Mouse (Mus musculus) hindbrain, postnatal 0 days (tissue): ENCODE data around the gene Kif6. TPM values are rescaled to one million over a fixed set of nuclear protein-coding genes. Genes with fewer than 3 reads are reported as not detected.

Source experiments
- ATAC-seq: fragments of 200-750 bp; cut with Nextera tagmentation; 2 replicates; pipeline ENCODE4 v1.8.0; 2017; ENCODE audit warnings: mild to moderate bottlenecking, moderate TSS enrichment, moderate library complexity
- DNase-seq: peaks from one replicate; pipeline ENCODE4 v3.0.0-alpha.2; 2015; ENCODE audit warnings: low spot score
- H3K27ac ChIP-seq: fragments of 300-500 bp; sonication (generic); 2 replicates; pipeline ENCODE4 v1.5.1; 2014; ENCODE audit warnings: mild to moderate bottlenecking
- H3K27me3 ChIP-seq: fragments of 300-500 bp; sonication (generic); 2 replicates; pipeline ENCODE4 v1.6.1; 2014; ENCODE audit warnings: low read length, mixed read lengths; ENCODE audit not compliant: insufficient read depth
- H3K36me3 ChIP-seq: fragments of 300-500 bp; sonication (generic); 2 replicates; pipeline ENCODE4 v1.6.1; 2014; ENCODE audit warnings: low read length, mixed read lengths; ENCODE audit not compliant: insufficient read depth
- H3K4me1 ChIP-seq: fragments of 300-500 bp; sonication (generic); 2 replicates; pipeline ENCODE4 v1.6.1; 2014; ENCODE audit warnings: antibody characterized with exemption, low read length, mixed read lengths; ENCODE audit not compliant: insufficient read depth
- H3K4me2 ChIP-seq: fragments of 300-500 bp; sonication (generic); 2 replicates; pipeline ENCODE4 v1.6.1; 2014; ENCODE audit warnings: low read depth, mild to moderate bottlenecking, low read length, moderate library complexity, mixed read lengths
- H3K4me3 ChIP-seq: fragments of 300-500 bp; sonication (generic); 2 replicates; pipeline ENCODE4 v1.5.1; 2014; ENCODE audit warnings: low read length
- H3K9ac ChIP-seq: fragments of 300-500 bp; sonication (generic); replicated peaks from 2 replicates; pipeline ENCODE4 v1.6.1; 2014; ENCODE audit warnings: mild to moderate bottlenecking, low read length, moderate library complexity, mixed read lengths
- H3K9me3 ChIP-seq: fragments of 300-500 bp; sonication (generic); 2 replicates; pipeline ENCODE4 v1.6.1; 2016; ENCODE audit warnings: low read length, mixed read lengths
- CTCF ChIP-seq: IDR thresholded peaks from 2 replicates; pipeline ENCODE4 v1.5.1; 2016; ENCODE audit warnings: antibody characterized with exemption, control low read depth, low read depth
- WGBS: fragments of 180-500 bp; shearing (Covaris S2); extraction: QIAGEN DNeasy Blood & Tissue Kit; methylation state at CpG from one replicate; pipeline ENCODE4 v1.1.7; 2014; 5-methylcytosine and 5-hydroxymethylcytosine counted together
- polyA plus RNA-seq: library from polyadenylated mRNA; unstranded; fragments of >200 nt; fragmentation: Nextera tagmentation; extraction: Ambion mirVana; gene quantifications from 2 replicates; pipeline ENCODE4 v1.2.1, GENCODE M21; 2015
- total RNA-seq: library from RNA; depleted of rRNA; stranded (reverse); fragments of >200 nt; gene quantifications from 2 replicates; pipeline ENCODE4 v1.2.3, GENCODE M21; 2014

Kif6 gene
- total and polyA plus RNA-seq, 2 experiments from 2014 or later, result 1.5 to 2.6 TPM

- no peaks in the 10 kb centered on the region; the same call in 1 of the 2 replicates for H3K9me3 ChIP-seq
- no peak overlapping the region for H3K9ac ChIP-seq
- DNase-seq (peak; percentile 36), ATAC-seq (peak; percentile 49; the same call in 1 of the 2 replicates)
- H3K4me1 ChIP-seq, result no peaks in the 10 kb centered on the region; the same call in 1 of the 2 replicates
- no peak overlapping the region for H3K27ac ChIP-seq
- no peaks in the 10 kb centered on the region for H3K27me3 ChIP-seq
- H3K4me2 ChIP-seq, result no peak overlapping the region
- no peak overlapping the region for H3K4me3 ChIP-seq
- no peak for TF ChIP-seq CTCF
- no peaks in the 10 kb centered on the region for H3K36me3 ChIP-seq
- 51% methylated on average over 6 of the region's 6 CpGs for WGBS
Measured at GRCm38 (mm10) chr17:49824142-49824840, 209.4 kb downstream of the Kif6 start.

DNA sequence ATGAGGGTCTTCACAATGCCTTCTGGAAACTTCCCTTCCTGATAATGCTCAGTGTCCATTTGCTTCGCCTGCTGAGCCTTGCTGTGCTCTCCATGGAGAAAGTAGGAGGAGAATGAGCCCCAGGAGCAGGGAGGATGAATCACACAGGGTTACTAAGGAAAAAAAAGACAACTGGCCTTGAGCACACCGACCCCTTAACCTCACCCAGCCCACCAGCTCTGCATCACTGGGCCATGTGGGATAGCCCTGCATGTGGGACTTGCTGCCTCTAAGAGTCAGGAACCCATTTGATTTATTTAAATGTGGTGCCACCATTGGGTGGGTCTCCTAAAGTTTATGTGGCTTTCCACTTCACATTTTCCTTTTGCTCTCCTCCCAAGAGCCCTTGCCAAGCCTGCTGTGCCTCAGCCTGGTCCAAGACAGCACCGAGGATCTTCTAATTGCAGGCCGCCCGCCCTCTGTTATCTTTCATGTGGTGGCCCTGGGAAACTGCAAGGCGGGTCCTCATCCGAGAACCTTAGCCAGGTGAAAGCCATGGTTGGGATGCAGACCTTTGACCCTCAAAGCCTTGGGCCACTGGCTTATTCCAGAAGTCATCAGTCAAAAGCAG, 210.0 kb downstream of the Kif6 start:
- H3K9me3 ChIP-seq, result no peaks in the 10 kb centered on the region; the same call in 1 of the 2 replicates
- peak; percentile 12; the same call in 1 of the 2 replicates for ATAC-seq

GRCm38 (mm10) chr17:49825831-49826230, 210.9 kb downstream of the Kif6 start:
- DNase-seq (peak; percentile 54), ATAC-seq (peak; percentile 47; the same call in 1 of the 2 replicates)
- no peak overlapping the region for H3K4me2 ChIP-seq
- H3K36me3 ChIP-seq, result no peaks in the 10 kb centered on the region
- H3K27me3 ChIP-seq, result no peaks in the 10 kb centered on the region
- H3K4me3 ChIP-seq, result no peak overlapping the region
- H3K27ac ChIP-seq, result no peak overlapping the region
- TF ChIP-seq CTCF, result no peak
- WGBS, result 71% methylated on average over 5 of the region's 5 CpGs
- H3K9ac ChIP-seq, result no peak overlapping the region
- no peaks in the 10 kb centered on the region; the same call in 1 of the 2 replicates for H3K9me3 ChIP-seq
- no peaks in the 10 kb centered on the region; the same call in 1 of the 2 replicates for H3K4me1 ChIP-seq

More for the DNA sequence above, 210.0 kb downstream of the Kif6 start:
- 88% methylated on average over 7 of the region's 7 CpGs for WGBS
- H3K4me2 ChIP-seq, result no peak overlapping the region
- TF ChIP-seq CTCF, result no peak
- no peaks in the 10 kb centered on the region; the same call in 1 of the 2 replicates for H3K4me1 ChIP-seq
- no peaks in the 10 kb centered on the region for H3K27me3 ChIP-seq
- DNase-seq, result no peak
- no peak overlapping the region for H3K27ac ChIP-seq
- H3K4me3 ChIP-seq, result no peak overlapping the region
- H3K9ac ChIP-seq, result no peak overlapping the region
- no peaks in the 10 kb centered on the region for H3K36me3 ChIP-seq

GRCm38 (mm10) chr17:49831745-49832144, 216.8 kb downstream of the Kif6 start:
- H3K9me3 ChIP-seq, result no peaks in the 10 kb centered on the region
- H3K27ac ChIP-seq, result no peak overlapping the region
- H3K27me3 ChIP-seq, result no peaks in the 10 kb centered on the region
- no peak overlapping the region for H3K4me2 ChIP-seq
- WGBS, result 72% methylated on average over 3 of the region's 3 CpGs
- no peak overlapping the region for H3K9ac ChIP-seq
- H3K36me3 ChIP-seq, result no peaks in the 10 kb centered on the region
- TF ChIP-seq CTCF, result no peak
- DNase-seq (no peak), ATAC-seq (no peak)
- H3K4me1 ChIP-seq, result 0 out of 2 replicates have a peak, but pooled peaks cover 3% of the 10 kb centered on the region
- no peak overlapping the region for H3K4me3 ChIP-seq

DNA sequence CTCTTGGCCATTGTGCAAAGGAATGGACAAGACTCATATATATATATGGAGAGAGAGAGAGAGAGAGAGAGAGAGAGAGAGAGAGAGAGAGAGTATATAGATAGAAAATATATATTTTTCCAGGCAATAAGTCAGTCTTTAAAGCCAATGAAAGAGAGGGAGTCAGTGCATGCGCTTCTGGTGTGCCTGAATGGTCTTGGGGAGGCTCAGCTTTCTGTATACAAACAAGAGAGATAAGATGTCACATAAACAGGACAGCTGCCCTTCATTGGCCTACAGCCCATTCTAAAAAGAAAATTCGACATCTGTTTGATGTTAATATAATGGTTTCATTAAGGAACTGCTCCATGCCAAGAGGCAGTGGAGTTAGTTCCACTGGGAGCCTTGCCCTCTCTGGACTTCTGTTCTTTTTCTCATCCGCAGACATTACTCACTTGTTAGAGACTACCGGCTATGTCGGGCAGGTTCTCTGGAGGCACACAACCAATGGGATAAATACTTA, 219.2 kb downstream of the Kif6 start:
- DNase-seq, result no peak
- TF ChIP-seq CTCF, result no peak
- Histone ChIP-seq H3K27me3 (no peaks in the 10 kb centered on the region), H3K9ac (no peak overlapping the region), H3K9me3 (no peaks in the 10 kb centered on the region), H3K4me3 (no peak overlapping the region), H3K27ac (no peak overlapping the region), H3K4me2 (no peak overlapping the region), H3K36me3 (no peaks in the 10 kb centered on the region), H3K4me1 (0 out of 2 replicates have a peak, but pooled peaks cover 3% of the 10 kb centered on the region)
- WGBS, result 79% methylated on average over 5 of the region's 5 CpGs
- ATAC-seq, result no peak

DNA sequence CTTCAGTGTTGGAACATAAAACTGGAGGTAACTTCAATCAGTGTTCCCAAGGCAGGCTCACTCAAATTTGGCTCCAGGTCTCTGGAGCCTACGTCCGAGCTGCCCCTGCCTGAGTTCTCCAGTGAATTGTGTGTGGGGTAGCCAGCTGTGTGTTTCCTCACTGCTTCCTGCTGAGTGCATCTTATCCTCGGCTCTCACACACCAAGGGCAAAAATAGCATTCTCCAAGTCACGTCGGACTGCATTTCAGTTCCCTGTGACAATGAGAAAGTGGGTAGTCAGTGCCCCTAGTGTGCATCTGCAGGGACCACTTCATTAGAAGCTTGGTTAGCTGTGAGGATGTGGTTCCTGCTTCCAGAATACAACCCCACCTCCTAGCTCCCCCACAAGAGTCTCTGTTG, 222.5 kb downstream of the Kif6 start:
- no peak for TF ChIP-seq CTCF
- Histone ChIP-seq H3K4me2 (no peak overlapping the region), H3K27me3 (no peaks in the 10 kb centered on the region), H3K4me1 (0 out of 2 replicates have a peak, but pooled peaks cover 3% of the 10 kb centered on the region), H3K4me3 (no peak overlapping the region), H3K9ac (no peak overlapping the region), H3K9me3 (no peaks in the 10 kb centered on the region), H3K36me3 (no peaks in the 10 kb centered on the region), H3K27ac (no peak overlapping the region)
- ATAC-seq, result no peak
- 52% methylated on average over 5 of the region's 5 CpGs for WGBS
- no peak for DNase-seq

DNA sequence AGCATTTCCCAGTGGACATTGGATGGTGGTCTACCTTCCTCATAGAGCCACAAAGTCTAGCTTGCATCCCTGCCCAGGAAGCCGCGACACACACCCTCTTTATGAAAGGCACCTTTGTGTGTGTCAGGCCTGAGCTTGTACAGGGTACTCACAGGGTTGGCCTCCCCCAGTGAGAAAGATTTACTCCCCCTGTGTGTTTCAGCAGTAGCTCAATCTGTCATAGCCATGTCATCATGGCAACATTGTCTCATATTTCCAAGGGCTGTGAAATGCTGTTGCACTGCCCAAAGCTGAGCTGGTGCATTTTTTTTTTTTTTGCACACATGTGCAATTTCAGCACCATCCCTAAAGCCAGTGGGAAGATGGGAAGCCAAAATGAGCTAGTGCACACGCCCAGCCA, 224.3 kb downstream of the Kif6 start:
- no peak for TF ChIP-seq CTCF
- Histone ChIP-seq H3K27me3 (no peaks in the 10 kb centered on the region), H3K36me3 (no peaks in the 10 kb centered on the region), H3K4me1 (0 out of 2 replicates have a peak, but pooled peaks cover 3% of the 10 kb centered on the region), H3K27ac (no peak overlapping the region), H3K9me3 (no peaks in the 10 kb centered on the region), H3K4me2 (no peak overlapping the region), H3K9ac (no peak overlapping the region), H3K4me3 (no peak overlapping the region)
- no peak for ATAC-seq
- no peak for DNase-seq
- WGBS, result 87% methylated on average over 3 of the region's 3 CpGs
